Mouse (Mus musculus): Measurements from ENCODE around the gene Catsperg2. TPM values are rescaled to one million over a fixed set of nuclear protein-coding genes. Genes with fewer than 3 reads are reported as not detected.
"Not testable (repeated sequence)": the region's sequence is repeated elsewhere in the genome, so short reads cannot be mapped to it uniquely, and the experiment has no call there.

Catsperg2 gene
- not detected in 2 replicates for polyA plus RNA-seq (2012; ENCODE audit: insufficient read depth, insufficient read length, missing spikeins)

DNA sequence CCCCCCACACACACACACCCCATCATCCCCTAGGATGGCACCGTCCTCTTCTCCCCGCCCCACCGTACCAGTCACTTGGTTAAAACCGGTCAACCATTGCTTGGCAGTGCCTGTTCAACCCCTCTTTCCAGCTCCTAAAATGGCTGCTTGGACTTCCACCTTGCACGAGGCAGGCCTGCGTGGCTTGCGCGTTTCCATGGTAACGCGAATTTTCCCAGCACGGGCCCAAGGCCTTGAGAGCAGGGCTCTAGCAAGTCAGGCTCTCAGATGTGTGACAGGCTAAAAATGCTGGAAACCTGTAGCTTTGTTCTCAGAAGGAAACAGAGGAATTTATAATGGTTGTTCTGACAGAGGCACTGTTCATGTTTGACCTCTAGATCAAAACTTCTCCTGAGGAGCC, at the start of gene Catsperg2:
Gene Catsperg2 (minus strand): TSS at position 173 of the 400 bp plus-strand sequence.
- not testable (repeated sequence) for H3K4me1 ChIP-seq (ENCODE audit: control insufficient read depth, insufficient read depth, insufficient read length, low read length); H3K27ac ChIP-seq (replicated peaks; ENCODE audit: low read depth, low read length); H3K4me3 ChIP-seq (ENCODE audit: insufficient read depth, low read depth, low read length)

DNA sequence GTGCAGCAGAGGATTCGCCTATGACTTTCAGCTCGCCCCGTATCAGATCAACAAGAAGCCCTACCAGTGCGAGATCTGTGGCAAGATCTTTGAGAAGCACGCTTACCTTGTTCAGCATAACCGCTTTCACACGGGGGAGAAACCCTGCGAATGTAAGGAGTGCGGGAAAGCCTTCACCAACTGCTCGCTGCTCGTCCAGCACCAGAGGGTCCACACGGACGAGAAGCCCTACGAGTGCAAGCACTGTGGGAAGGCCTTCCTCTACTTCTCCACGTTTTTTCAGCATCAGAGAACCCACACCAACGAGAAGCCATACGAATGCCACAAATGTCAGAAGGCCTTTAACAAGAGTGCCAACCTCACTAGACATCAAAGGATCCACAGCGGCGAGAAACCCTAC, 49.7 kb upstream of the Catsperg2 start:
- Histone ChIP-seq H3K4me3 (ENCODE audit: insufficient read depth, low read depth, low read length) (no peak overlapping the region), H3K27ac (replicated peaks; ENCODE audit: low read depth, low read length) (no peak overlapping the region), H3K4me1 (ENCODE audit: control insufficient read depth, insufficient read depth, insufficient read length, low read length) (no peaks in the 10 kb centered on the region)

DNA sequence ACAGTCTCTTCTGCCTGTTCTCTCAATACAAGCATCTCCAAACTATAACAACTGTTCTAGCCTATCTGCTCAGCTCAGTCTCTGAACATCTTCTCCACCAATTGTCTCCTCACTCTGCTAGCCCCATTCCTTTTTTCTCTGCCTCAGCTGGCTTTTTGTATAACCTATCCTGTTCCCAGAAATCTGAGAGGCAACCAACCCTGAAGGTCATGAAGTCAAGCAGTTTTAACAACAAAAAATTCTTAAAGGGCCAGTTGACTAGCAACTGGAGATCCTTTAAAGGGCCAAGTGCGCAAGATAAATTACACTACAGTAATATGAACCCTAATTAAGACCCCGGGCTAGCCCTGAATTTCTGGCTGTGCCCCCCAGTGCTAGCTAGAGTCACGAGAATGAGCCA, 47.5 kb upstream of the Catsperg2 start:
- H3K27ac ChIP-seq (replicated peaks; ENCODE audit: low read depth, low read length) = no peak overlapping the region
- peaks cover 2% of the 10 kb centered on the region; the same call in 1 of the 2 replicates for H3K4me1 ChIP-seq (ENCODE audit: control insufficient read depth, insufficient read depth, insufficient read length, low read length)
- H3K4me3 ChIP-seq (ENCODE audit: insufficient read depth, low read depth, low read length) = no peak overlapping the region

GRCm38 (mm10) chr7:29773503-29773902, 46.7 kb upstream of the Catsperg2 start:
- no peak overlapping the region for H3K4me3 ChIP-seq (ENCODE audit: insufficient read depth, low read depth, low read length)
- no peak overlapping the region for H3K27ac ChIP-seq (replicated peaks; ENCODE audit: low read depth, low read length)

GRCm38 (mm10) chr7:29768980-29769379, 42.1 kb upstream of the Catsperg2 start:
- Histone ChIP-seq H3K4me3 (ENCODE audit: insufficient read depth, low read depth, low read length) (peak overlapping the region; percentile 95), H3K4me1 (ENCODE audit: control insufficient read depth, insufficient read depth, insufficient read length, low read length) (peaks cover 3% of the 10 kb centered on the region), H3K27ac (replicated peaks; ENCODE audit: low read depth, low read length) (0 out of 2 replicates have a peak overlapping the region, but pooled peaks have one; percentile 91)

More at GRCm38 (mm10) chr7:29773503-29773902, 46.7 kb upstream of the Catsperg2 start:
- H3K4me1 ChIP-seq (ENCODE audit: control insufficient read depth, insufficient read depth, insufficient read length, low read length) = peaks cover 3% of the 10 kb centered on the region; the same call in 1 of the 2 replicates

GRCm38 (mm10) chr7:29768090-29768900, 41.5 kb upstream of the Catsperg2 start, which contains the start of gene Zfp84:
Gene Zfp84, plus strand, starts transcription at chr7:29768552.
- Histone ChIP-seq H3K27ac (replicated peaks; ENCODE audit: low read depth, low read length) (peak within 1 kb of the TSS; percentile 91), H3K4me1 (ENCODE audit: control insufficient read depth, insufficient read depth, insufficient read length, low read length) (peaks cover 3% of the 10 kb centered on the region), H3K4me3 (ENCODE audit: insufficient read depth, low read depth, low read length) (peak within 1 kb of the TSS; percentile 95)

- Histone ChIP-seq H3K4me3 (ENCODE audit: insufficient read depth, low read depth, low read length) (peak overlapping the region; percentile 72), H3K4me1 (ENCODE audit: control insufficient read depth, insufficient read depth, insufficient read length, low read length) (peaks cover 3% of the 10 kb centered on the region), H3K27ac (replicated peaks; ENCODE audit: low read depth, low read length) (peak overlapping the region; percentile 74)
These were observed 40.3 kb upstream of the Catsperg2 start for GRCm38 (mm10) chr7:29767058-29767686.

GRCm38 (mm10) chr7:29764702-29765101, 37.9 kb upstream of the Catsperg2 start:
- no peak overlapping the region for H3K27ac ChIP-seq (replicated peaks; ENCODE audit: low read depth, low read length)
- H3K4me3 ChIP-seq (ENCODE audit: insufficient read depth, low read depth, low read length) = no peak overlapping the region
- H3K4me1 ChIP-seq (ENCODE audit: control insufficient read depth, insufficient read depth, insufficient read length, low read length) = peaks cover 3% of the 10 kb centered on the region

DNA sequence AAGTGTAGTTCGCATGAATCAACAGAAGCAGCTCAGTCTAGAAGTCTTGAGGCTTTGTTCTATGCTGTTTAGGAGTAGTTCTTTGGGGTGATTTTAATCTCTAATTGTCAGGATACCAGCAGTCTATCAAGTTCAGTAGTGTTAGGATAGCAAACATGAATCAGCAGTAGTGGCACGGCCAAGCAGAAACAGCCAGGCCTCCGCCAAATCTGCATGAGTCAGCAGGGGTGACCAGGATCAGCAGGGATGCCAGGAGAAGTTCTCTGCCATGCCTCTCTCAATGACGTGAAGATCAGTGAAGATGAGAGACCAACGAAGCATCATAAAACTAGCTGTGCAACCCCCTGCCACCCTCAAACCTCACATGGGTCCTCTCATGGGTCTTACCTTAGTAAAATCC, 33.6 kb upstream of the Catsperg2 start:
- Histone ChIP-seq H3K27ac (replicated peaks; ENCODE audit: low read depth, low read length) (no peak overlapping the region), H3K4me3 (ENCODE audit: insufficient read depth, low read depth, low read length) (no peak overlapping the region), H3K4me1 (ENCODE audit: control insufficient read depth, insufficient read depth, insufficient read length, low read length) (no peaks in the 10 kb centered on the region)

- no peaks in the 10 kb centered on the region for H3K4me1 ChIP-seq (ENCODE audit: control insufficient read depth, insufficient read depth, insufficient read length, low read length)
- no peak overlapping the region for H3K27ac ChIP-seq (replicated peaks; ENCODE audit: low read depth, low read length)
- H3K4me3 ChIP-seq (ENCODE audit: insufficient read depth, low read depth, low read length) = no peak overlapping the region
These were observed 15.4 kb upstream of the Catsperg2 start for GRCm38 (mm10) chr7:29742258-29742657.

- Histone ChIP-seq H3K27ac (replicated peaks; ENCODE audit: low read depth, low read length) (no peak overlapping the region), H3K4me1 (ENCODE audit: control insufficient read depth, insufficient read depth, insufficient read length, low read length) (no peaks in the 10 kb centered on the region), H3K4me3 (ENCODE audit: insufficient read depth, low read depth, low read length) (no peak overlapping the region)
These were observed 1.2 kb upstream of the Catsperg2 start for GRCm38 (mm10) chr7:29728055-29728454.

- not testable (repeated sequence) for H3K27ac ChIP-seq (replicated peaks; ENCODE audit: low read depth, low read length); H3K4me3 ChIP-seq (ENCODE audit: insufficient read depth, low read depth, low read length); H3K4me1 ChIP-seq (ENCODE audit: control insufficient read depth, insufficient read depth, insufficient read length, low read length)
These were observed 1.2 kb downstream of the Catsperg2 start for GRCm38 (mm10) chr7:29725461-29726142.

- H3K4me3 ChIP-seq (ENCODE audit: insufficient read depth, low read depth, low read length); H3K27ac ChIP-seq (replicated peaks; ENCODE audit: low read depth, low read length); H3K4me1 ChIP-seq (ENCODE audit: control insufficient read depth, insufficient read depth, insufficient read length, low read length): not testable (repeated sequence)
These were observed 17.9 kb downstream of the Catsperg2 start for GRCm38 (mm10) chr7:29708891-29709290.

- H3K27ac ChIP-seq (replicated peaks; ENCODE audit: low read depth, low read length); H3K4me3 ChIP-seq (ENCODE audit: insufficient read depth, low read depth, low read length); H3K4me1 ChIP-seq (ENCODE audit: control insufficient read depth, insufficient read depth, insufficient read length, low read length): not testable (repeated sequence)
These were observed 31.6 kb downstream of the Catsperg2 start for GRCm38 (mm10) chr7:29695231-29695630.

DNA sequence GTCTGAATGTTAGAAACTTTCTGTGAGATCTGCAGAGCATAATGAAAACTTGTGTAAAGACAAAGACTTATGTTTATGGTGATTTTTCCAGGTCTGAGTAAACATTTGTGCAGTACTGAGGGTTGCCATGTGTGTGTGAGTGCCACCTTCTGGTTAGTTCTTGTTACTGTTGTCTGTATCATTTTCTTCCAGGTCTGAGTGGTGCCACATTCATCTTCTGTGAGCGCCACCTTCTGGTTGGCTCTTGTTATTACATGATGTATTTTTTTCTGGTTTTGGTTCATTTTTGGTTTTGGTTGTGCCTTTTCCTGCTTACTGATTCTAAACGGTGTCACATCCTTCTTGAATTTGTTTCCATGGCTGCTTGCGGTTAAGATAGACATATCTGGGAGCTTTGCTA, 45.0 kb downstream of the Catsperg2 start:
- no peak overlapping the region for H3K27ac ChIP-seq (replicated peaks; ENCODE audit: low read depth, low read length)

More for the DNA sequence above, 45.0 kb downstream of the Catsperg2 start:
- no peak overlapping the region for H3K4me3 ChIP-seq (ENCODE audit: insufficient read depth, low read depth, low read length)
- H3K4me1 ChIP-seq (ENCODE audit: control insufficient read depth, insufficient read depth, insufficient read length, low read length) = no peaks in the 10 kb centered on the region
